Mouse (Mus musculus): ENCODE measurements at regions not wholly inside any gene's neighbourhood (a gene's known extent, or its start where the extent isn't known, plus 50 kb on each side); places are given as distances from the start of the nearest gene placed in this dataset.

DNA sequence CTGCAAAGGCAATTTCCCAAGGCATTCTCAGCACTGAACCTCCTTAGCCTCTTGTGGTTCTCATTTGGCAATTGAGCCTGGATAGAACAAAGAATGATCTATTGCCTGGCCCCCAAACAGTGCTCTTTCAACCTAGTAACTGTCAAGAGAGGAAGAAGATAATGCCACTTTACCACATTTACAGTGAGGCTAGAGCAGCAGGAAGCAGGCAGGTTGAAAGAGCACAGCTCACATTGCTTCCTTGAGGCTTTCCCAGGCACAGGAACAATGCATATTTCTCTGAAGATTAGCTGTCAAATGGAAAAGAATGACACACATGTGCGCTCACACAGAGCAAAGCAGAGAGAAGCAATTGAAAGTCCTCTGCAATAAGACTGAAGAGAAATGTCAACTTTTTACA is 1221.0 kb upstream of the Flrt2 start:
- DNase-seq: no peak

- no peak for DNase-seq
These were observed 1203.3 kb upstream of the Flrt2 start for GRCm38 (mm10) chr12:94488721-94489120.

GRCm38 (mm10) chr12:94508099-94508498 is 1183.9 kb upstream of the Flrt2 start:
- DNase-seq: peak; percentile 3

- DNase-seq: no peak
These were observed 1182.2 kb upstream of the Flrt2 start for GRCm38 (mm10) chr12:94509855-94510254.

DNA sequence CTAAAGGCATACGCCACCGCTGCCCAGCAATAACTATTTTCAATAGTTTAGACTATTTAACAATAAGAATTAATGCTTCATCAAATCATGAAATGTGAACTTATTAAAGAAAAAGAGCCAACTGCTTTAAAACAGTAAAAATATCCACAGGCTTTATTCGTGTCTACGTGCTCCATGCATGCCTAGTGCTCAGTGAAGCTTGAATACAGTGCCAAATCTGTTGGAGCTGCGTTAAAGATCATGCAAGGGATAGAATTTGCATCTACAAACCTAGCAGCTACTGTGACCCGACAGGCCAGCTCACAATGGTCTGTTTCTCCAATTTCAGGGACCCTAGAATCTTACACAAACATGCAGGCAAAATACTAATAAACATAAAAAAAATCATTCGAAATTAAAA is 1147.3 kb upstream of the Flrt2 start:
- no peak for DNase-seq

DNA sequence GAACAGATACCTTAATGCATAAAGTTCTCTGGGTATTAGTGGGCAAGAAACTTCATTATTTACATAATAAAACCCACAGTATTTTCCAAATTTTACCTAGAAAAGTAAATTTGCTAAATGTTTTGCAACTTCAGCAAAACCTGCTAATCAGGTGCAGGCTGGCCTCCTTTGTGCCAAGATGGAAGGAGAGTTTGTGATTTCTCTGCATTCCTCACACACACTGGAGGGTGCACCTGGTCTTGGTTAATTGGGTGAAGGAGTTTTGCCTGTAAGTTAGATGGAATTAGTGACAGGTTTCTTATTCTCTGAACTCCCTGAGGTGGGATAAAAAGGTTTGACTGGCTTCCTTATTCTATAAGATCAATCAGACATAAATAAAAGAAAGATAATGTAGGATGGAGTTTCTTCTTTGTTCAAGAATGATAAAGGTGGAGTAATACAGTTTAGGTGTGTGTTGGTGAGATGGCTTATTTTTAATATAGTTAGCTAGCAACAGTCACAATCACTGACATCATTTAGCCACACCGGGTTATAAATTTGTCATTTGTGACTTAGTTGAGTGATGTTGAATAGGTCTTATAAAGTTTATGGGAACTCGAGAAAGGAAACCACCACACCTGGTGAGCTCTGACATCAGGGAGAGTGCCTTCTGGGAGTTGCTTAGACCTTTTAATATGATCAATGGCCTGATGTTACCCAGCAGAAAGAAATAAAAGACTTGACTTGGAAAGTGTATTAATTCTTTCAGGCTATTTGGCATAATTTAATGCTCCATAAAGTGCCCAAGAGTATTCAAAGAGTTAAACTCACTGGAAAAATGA is 1131.4 kb upstream of the Flrt2 start:
- no peak for DNase-seq

GRCm38 (mm10) chr12:94574981-94575380 is 1117.0 kb upstream of the Flrt2 start:
- DNase-seq: no peak

- no peak for DNase-seq
These were observed 1111.7 kb upstream of the Flrt2 start for GRCm38 (mm10) chr12:94580345-94580744.

- no peak for DNase-seq
These were observed 1107.7 kb upstream of the Flrt2 start for GRCm38 (mm10) chr12:94584309-94584708.

- no peak for DNase-seq
These were observed 1105.0 kb upstream of the Flrt2 start for GRCm38 (mm10) chr12:94587031-94587430.

- DNase-seq: no peak
These were observed 1103.4 kb upstream of the Flrt2 start for GRCm38 (mm10) chr12:94588599-94588998.

- DNase-seq: no peak
These were observed 1103.0 kb upstream of the Flrt2 start for GRCm38 (mm10) chr12:94589033-94589432.

DNA sequence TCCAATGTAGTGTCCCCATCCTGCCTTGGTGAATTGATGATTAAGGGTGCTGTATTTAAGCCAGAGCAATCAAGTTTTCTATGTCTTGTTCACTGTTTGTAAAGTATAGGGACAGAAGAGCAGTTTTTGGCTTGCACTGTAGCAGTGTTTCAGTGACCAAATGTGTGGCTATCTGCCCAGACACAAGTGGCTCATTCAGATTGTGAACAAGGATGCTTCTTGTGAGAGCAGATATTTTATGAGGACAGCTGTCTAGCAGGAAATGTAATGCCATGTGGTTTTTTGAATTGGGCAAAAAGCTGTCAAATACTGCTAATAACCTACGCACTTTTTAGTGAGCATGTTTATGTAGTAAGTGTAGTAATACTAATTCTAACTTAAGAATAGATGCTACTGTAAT is 1086.5 kb upstream of the Flrt2 start:
- no peak for DNase-seq

DNA sequence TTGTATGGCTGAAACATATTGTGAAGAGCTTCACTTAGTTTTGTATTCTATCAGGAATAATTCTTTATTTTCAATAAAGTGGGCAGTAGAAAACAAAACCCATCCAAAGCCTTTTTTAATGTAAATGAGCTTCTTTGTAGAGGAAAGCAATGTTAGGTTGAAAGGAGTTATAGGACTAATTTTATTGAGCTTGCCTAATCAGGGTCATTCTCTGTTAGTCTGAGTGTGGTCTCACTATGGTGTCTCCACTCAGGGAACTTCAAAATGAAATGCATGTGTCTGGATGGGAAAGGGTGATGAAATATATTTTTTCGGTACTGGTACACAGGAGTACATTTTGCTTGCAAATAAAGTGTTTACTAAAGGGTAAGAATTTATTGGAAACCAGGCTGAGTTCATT is 1055.5 kb upstream of the Flrt2 start:
- DNase-seq: no peak

- DNase-seq: no peak
These were observed 1051.9 kb upstream of the Flrt2 start for GRCm38 (mm10) chr12:94640153-94640552.

GRCm38 (mm10) chr12:94645302-94645701 is 1046.7 kb upstream of the Flrt2 start:
- no peak for DNase-seq

- no peak for DNase-seq
These were observed 1022.0 kb upstream of the Flrt2 start for GRCm38 (mm10) chr12:94670035-94670434.

- DNase-seq: no peak
These were observed 1017.1 kb upstream of the Flrt2 start for GRCm38 (mm10) chr12:94674925-94675324.

GRCm38 (mm10) chr12:94691341-94692029 is 1000.5 kb upstream of the Flrt2 start:
- DNase-seq: no peak

GRCm38 (mm10) chr12:94731391-94731790 is 960.6 kb upstream of the Flrt2 start:
- DNase-seq: no peak

DNA sequence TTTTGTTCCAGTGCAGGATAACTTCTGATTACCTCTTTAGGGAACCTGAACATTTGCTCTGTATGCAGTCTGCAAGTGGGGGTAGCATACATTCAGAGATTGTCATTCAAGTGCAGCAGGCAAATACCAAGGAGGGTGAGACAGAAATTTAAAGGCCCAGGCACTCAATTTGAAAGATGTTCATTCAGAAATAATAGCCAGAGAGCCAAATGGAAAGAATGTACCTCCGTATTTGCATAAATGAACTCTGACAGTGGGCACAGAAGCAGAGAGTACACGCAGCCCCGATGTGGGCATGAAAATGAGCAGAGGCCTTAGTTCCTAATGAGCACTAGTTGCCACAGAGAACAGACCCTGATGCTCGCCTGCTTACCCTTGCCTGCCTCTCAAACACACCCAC is 958.8 kb upstream of the Flrt2 start:
- no peak for DNase-seq

GRCm38 (mm10) chr12:94737263-94737662 is 954.8 kb upstream of the Flrt2 start:
- no peak for DNase-seq

- no peak for DNase-seq
These were observed 942.1 kb upstream of the Flrt2 start for GRCm38 (mm10) chr12:94749747-94750515.

DNA sequence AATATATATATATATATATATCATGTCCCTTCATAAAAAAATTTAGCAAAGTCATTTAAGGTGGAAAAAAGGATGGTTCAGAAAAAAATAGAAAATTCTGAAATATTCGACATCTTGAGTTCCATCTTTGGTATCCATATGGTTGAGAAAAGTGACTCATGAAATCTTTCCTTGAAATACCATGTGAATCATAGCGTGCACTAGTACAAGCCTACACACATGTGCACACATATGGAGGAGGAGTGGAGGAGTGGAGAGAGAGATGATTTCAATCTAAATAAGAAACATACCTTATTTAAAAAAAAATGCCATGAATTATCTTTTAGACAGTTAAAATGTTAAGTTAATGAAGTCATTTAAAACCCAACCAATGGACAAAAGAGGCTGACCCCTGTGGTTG is 936.3 kb upstream of the Flrt2 start:
- DNase-seq: no peak

All from right cerebral cortex, postnatal 4 days (tissue).